Mouse (Mus musculus) midbrain, embryonic 10.5 days (tissue): ENCODE measurements at regions not wholly inside any gene's neighbourhood (a gene's known extent, or its start where the extent isn't known, plus 50 kb on each side); places are given as distances from the start of the nearest gene placed in this dataset.

Experiments used
- DNase-seq: peaks from one replicate; pipeline ENCODE4 v3.0.0-alpha.2; 2017; ENCODE audit warnings: low spot score
- H3K27ac ChIP-seq: fragments of 300-500 bp; sonication (generic); replicated peaks from 2 replicates; pipeline ENCODE4 v1.5.1; 2016; ENCODE audit warnings: mild to moderate bottlenecking
- H3K27me3 ChIP-seq: fragments of 300-500 bp; sonication (generic); 2 replicates; pipeline ENCODE4 v1.6.1; 2016; ENCODE audit warnings: low read depth, mild to moderate bottlenecking; ENCODE audit not compliant: poor library complexity, severe bottlenecking
- H3K36me3 ChIP-seq: fragments of 300-500 bp; sonication (generic); 2 replicates; pipeline ENCODE4 v1.6.1; 2016; ENCODE audit warnings: mild to moderate bottlenecking, moderate library complexity
- H3K4me1 ChIP-seq: fragments of 300-500 bp; sonication (generic); 2 replicates; pipeline ENCODE4 v1.6.1; 2016
- H3K4me3 ChIP-seq: fragments of 300-500 bp; sonication (generic); 2 replicates; pipeline ENCODE4 v1.5.1; 2016; ENCODE audit warnings: mild to moderate bottlenecking, moderate library complexity
- H3K9me3 ChIP-seq: fragments of 300-500 bp; sonication (generic); replicated peaks from 2 replicates; pipeline ENCODE4 v1.6.1; 2016; ENCODE audit warnings: mild to moderate bottlenecking
- WGBS: fragments of 180-500 bp; shearing (Covaris S2); methylation state at CpG from one replicate; pipeline ENCODE4 v1.1.7; 2016; 5-methylcytosine and 5-hydroxymethylcytosine counted together

DNA sequence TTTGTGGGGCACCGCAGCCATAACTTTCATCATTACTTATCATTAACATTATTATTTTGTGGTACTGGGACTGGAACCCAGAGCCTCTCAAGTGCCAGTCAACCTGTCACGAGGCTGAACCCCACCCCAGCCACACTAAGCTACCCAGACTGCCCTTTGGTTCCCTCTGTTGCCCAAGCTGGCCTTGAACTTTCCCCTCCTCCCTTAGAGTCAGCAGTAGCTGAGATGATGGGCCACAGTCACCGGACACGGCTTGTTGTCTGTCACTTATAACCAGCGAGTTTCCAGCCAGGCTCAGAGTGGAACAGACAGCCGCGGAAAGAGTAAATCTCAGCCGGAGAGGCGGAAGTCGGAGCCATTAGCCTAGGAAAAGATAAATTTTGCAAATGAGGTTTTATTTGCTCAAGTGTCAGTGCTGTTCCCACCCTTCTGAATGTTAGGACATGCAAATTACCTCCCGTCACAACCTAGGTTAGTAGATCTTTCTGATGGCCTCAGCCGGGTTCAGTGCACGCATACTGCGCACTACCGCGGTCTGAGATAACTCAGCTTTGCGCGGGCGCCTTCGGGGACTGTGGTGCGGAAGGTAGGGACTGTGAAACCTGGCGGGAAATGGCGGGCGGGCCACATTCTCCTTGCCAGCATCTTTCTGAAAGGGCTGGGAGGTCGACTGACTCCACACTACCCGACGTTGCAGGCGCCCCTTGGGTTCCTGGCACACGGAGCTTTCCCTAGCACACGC is 152.7 kb downstream of the Bmp7 start:
- no peaks in the 10 kb centered on the region for H3K36me3 ChIP-seq
- peaks cover 14% of the 10 kb centered on the region for H3K9me3 ChIP-seq
- H3K27ac ChIP-seq = no peak overlapping the region
- peaks cover 73% of the 10 kb centered on the region for H3K27me3 ChIP-seq
- H3K4me3 ChIP-seq = peak overlapping the region; percentile 36
- DNase-seq = peak; percentile 31
- 40% methylated on average over 30 of the region's 30 CpGs for WGBS
- peaks cover 29% of the 10 kb centered on the region for H3K4me1 ChIP-seq

DNA sequence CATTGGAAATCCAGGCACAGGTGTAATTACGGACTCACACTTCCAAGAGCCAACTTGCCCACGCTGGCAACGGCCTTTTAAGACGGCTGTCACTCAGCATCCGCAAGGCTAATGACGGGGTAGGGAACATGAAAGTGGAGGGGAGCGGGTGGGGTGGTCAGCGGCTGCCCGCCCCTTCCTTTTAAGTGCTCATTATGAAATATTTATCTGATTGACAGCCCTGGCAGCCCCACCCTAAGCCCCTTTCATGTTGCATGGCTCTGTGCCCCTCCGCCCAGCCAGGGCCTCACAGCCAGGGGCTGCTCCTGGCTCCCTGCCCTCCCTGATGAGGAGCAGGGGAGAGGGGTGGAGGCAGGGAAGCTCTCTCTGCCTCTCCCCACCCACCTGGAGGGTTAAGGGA is 150.9 kb downstream of the Bmp7 start:
- 33% methylated on average over 10 of the region's 10 CpGs for WGBS
- no peak overlapping the region for H3K27ac ChIP-seq
- peaks cover under 1% of the 10 kb centered on the region; the same call in 1 of the 2 replicates for H3K9me3 ChIP-seq
- no peak overlapping the region for H3K4me3 ChIP-seq
- DNase-seq = no peak
- H3K4me1 ChIP-seq = peaks cover 25% of the 10 kb centered on the region
- peaks cover 87% of the 10 kb centered on the region for H3K27me3 ChIP-seq
- H3K36me3 ChIP-seq = no peaks in the 10 kb centered on the region

DNA sequence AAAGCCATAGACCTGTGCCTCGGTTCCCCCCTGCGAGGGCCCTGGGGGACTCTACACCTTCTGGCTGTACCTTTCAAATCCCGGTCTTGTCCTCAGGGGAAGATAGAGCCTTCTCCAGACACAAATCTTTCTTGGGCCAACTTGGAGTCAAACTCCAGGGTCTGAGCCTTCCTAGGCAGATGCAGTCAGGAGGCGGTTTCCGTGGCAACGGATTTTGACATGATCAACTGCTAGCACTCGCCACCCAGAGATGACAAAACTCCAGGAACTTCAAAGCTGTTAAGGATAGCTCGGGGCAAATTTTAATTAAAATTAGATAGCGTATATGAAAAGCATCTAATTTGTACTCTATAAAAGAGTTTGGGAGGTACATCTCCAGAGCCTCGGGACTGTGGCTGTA is 147.6 kb downstream of the Bmp7 start:
- Histone ChIP-seq H3K4me3 (no peak overlapping the region), H3K36me3 (no peaks in the 10 kb centered on the region), H3K27ac (no peak overlapping the region), H3K9me3 (no peaks in the 10 kb centered on the region; the same call in 1 of the 2 replicates), H3K27me3 (peaks cover 87% of the 10 kb centered on the region), H3K4me1 (peaks cover 21% of the 10 kb centered on the region)
- DNase-seq = peak; percentile 47
- WGBS = 63% methylated on average over 10 of the region's 10 CpGs

DNA sequence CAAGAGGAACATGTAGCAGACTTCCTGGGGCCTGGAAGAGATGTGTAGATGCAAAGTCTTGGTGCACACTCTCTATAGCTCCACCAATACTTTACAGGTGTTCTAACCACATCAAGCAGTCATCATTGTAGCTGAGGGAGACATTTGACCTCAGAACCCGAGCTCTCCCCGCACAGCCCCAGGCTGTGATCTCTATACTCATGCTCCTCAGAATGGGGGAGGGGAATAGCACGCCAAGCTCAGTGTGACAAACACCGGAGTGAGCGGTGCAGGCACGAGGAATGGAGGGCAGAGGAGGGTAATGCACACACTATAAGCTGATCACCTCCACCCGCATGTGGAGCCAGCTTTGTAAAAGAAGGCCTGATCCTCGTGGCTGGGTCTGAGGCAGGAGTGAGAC is 146.1 kb downstream of the Bmp7 start:
- H3K27ac ChIP-seq = no peak overlapping the region
- H3K4me1 ChIP-seq = peaks cover 14% of the 10 kb centered on the region
- H3K36me3 ChIP-seq = no peaks in the 10 kb centered on the region
- peaks cover 87% of the 10 kb centered on the region for H3K27me3 ChIP-seq
- no peak overlapping the region for H3K4me3 ChIP-seq
- no peak for DNase-seq
- H3K9me3 ChIP-seq = no peaks in the 10 kb centered on the region; the same call in 1 of the 2 replicates
- WGBS = 82% methylated on average over 8 of the region's 8 CpGs

DNA sequence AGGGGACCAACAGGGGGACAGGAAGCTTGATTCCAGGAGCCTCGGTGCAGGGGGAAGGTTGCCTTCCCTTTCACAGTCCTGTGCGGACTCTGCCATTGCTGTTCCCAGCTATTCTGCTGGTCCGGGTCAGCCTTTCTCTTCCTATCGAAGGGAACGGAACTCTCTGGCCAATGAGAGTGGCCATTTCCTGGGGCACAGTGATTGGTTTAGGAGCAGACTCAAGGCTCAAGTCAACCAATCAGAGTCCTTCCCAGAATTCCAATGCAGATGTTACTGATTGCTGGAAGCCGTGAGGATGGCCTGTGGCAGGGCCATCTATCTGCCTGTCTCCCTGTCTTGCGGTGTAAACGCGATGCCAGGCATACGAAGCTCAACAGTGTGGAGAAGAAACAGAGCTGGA is 145.3 kb downstream of the Bmp7 start:
- WGBS = 88% methylated on average over 10 of the region's 10 CpGs
- H3K27ac ChIP-seq = no peak overlapping the region
- no peaks in the 10 kb centered on the region; the same call in 1 of the 2 replicates for H3K9me3 ChIP-seq
- H3K36me3 ChIP-seq = no peaks in the 10 kb centered on the region
- no peak for DNase-seq
- H3K4me3 ChIP-seq = no peak overlapping the region
- H3K27me3 ChIP-seq = peaks cover 86% of the 10 kb centered on the region
- peaks cover 16% of the 10 kb centered on the region for H3K4me1 ChIP-seq

DNA sequence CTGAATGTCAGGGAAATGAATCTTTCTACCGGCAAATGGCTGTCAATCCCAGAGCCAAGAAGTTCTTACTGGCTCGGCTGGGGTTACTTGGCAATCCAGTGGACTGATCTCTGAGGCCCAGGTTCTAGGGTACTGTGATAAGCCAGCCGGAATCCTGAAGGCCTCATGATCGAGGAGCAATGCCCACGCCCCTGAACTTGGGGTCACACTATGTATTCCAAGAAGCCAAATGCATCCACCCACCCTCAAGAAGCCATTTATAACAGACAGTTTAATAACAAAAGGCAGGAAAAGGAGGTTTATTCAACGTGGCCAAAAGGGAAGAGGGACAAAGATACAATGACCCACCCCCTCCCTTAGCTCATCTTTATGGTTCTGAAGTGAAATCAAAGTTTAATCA is 144.0 kb downstream of the Bmp7 start:
- DNase-seq = no peak
- H3K27me3 ChIP-seq = peaks cover 85% of the 10 kb centered on the region
- no peaks in the 10 kb centered on the region; the same call in 1 of the 2 replicates for H3K9me3 ChIP-seq
- 80% methylated on average over 6 of the region's 6 CpGs for WGBS
- H3K4me3 ChIP-seq = no peak overlapping the region
- no peak overlapping the region for H3K27ac ChIP-seq
- H3K4me1 ChIP-seq = peaks cover 25% of the 10 kb centered on the region
- no peaks in the 10 kb centered on the region for H3K36me3 ChIP-seq

DNA sequence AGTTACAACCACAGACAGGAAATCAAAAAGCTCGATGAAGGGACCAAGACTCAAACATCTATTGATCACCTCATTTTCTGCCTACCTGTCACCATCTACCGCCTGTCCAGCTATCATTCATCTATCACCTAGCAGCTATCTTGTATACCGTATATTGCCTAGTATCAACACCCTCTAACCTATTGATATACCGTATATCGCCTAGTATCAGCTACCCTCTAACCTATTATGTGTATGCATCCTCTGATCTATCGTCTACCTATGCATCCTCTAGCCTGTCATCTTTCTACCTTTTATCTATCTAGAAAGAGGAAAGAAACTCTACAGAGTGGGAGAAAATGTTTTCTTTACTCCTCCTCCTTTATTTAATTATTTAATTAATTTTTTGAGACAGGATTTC is 143.2 kb downstream of the Bmp7 start:
- WGBS = 29% methylated on average over 6 of the region's 6 CpGs
- Histone ChIP-seq H3K4me1 (peaks cover 29% of the 10 kb centered on the region), H3K4me3 (no peak overlapping the region), H3K36me3 (no peaks in the 10 kb centered on the region), H3K27me3 (peaks cover 85% of the 10 kb centered on the region), H3K9me3 (no peaks in the 10 kb centered on the region; the same call in 1 of the 2 replicates), H3K27ac (no peak overlapping the region)
- no peak for DNase-seq

DNA sequence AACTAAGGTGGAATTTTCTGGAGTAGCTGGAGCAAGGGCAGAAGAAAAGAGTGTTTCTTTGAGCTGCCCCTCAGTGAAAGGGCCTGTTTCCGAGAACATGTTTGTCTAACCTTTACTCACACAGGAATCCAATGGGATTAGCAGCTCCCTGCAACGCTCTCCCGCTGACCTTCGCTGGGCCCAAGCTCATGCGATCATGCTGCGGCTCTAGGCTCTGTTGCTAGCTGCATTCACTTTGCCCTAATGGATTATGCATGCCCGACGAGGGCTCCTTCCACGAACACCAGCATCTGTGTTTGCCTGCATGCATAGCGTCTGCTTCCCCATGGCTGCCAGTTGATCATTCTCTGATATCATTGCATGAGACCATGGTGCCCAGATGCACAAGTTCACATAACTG is 140.2 kb downstream of the Bmp7 start:
- H3K27ac ChIP-seq = no peak overlapping the region
- peaks cover 73% of the 10 kb centered on the region for H3K27me3 ChIP-seq
- 16% methylated on average over 10 of the region's 10 CpGs for WGBS
- peaks cover 11% of the 10 kb centered on the region; the same call in 1 of the 2 replicates for H3K9me3 ChIP-seq
- H3K4me1 ChIP-seq = peaks cover 24% of the 10 kb centered on the region
- peak; percentile 64 for DNase-seq
- H3K4me3 ChIP-seq = no peak overlapping the region
- no peaks in the 10 kb centered on the region for H3K36me3 ChIP-seq

DNA sequence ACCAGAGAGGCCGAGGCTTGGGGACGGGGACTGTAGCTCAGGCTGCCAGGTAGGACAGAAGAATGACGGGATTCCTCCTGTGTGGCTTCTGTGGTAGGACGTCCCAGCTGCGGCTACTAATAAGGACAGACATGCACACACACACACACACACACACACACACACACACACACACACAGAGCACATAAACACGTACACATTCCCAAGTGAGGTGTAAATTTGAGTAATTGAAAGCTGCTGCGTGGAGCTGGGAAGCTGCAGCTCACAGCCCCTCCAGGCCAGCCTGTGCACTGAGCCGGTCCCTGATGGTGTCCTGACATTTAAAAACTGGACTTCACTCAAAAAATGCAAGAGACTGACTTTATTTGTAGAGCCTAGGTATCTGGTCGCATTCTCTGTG is 139.3 kb downstream of the Bmp7 start:
- Histone ChIP-seq H3K27ac (peak overlapping the region; percentile 9; the same call in 1 of the 2 replicates), H3K36me3 (no peaks in the 10 kb centered on the region), H3K4me1 (peaks cover 24% of the 10 kb centered on the region), H3K4me3 (no peak overlapping the region), H3K27me3 (peaks cover 64% of the 10 kb centered on the region), H3K9me3 (peaks cover 11% of the 10 kb centered on the region; the same call in 1 of the 2 replicates)
- no peak for DNase-seq
- 64% methylated on average over 9 of the region's 9 CpGs for WGBS

DNA sequence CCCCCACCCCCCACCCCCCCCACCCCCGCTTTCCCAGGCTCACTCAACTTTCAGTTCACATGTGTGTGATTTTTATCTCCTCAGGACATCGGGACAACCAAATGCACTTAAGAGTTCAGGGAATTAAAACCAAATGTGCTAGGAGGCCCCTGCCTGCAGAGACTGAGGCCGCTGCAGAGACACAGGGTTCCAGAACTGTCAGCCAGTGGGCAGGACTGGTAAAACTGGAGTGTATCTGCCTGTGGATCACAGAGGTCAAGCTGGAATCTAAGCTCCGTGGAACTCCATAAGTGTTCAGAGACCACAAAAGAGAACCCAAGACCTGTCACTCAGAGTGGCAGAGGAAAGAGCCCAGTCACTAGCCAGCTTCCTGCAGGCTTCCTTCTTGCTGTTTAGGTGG is 138.3 kb downstream of the Bmp7 start:
- Histone ChIP-seq H3K9me3 (peaks cover 11% of the 10 kb centered on the region; the same call in 1 of the 2 replicates), H3K36me3 (no peaks in the 10 kb centered on the region), H3K27me3 (peaks cover 57% of the 10 kb centered on the region), H3K27ac (no peak overlapping the region), H3K4me1 (peaks cover 24% of the 10 kb centered on the region), H3K4me3 (no peak overlapping the region)
- 43% methylated on average over 3 of the region's 4 CpGs for WGBS
- no peak for DNase-seq

DNA sequence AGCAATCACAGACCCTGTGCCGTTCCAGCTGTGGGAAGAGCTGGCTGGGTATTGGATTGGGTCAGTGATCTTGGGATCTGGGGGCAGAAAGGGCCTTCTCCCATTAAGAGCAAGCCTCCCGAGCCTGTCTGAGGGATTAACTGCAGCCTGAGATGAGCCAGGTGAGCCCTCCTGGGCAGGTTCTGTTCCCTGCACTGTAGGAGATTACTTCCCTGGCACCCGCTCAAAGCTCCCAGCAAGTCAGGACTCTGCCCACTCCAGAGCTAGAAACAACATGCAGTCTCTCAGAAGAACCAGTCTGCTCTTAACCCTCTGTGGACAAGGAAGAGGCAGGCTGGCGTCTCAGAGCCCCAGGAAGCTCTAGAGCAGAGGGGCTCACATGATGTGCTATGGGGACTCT is 132.7 kb downstream of the Bmp7 start:
- no peak overlapping the region for H3K27ac ChIP-seq
- peaks cover 17% of the 10 kb centered on the region for H3K27me3 ChIP-seq
- peaks cover 15% of the 10 kb centered on the region; the same call in 1 of the 2 replicates for H3K9me3 ChIP-seq
- no peak overlapping the region for H3K4me3 ChIP-seq
- 67% methylated on average over 4 of the region's 4 CpGs for WGBS
- no peaks in the 10 kb centered on the region for H3K36me3 ChIP-seq
- H3K4me1 ChIP-seq = peaks cover 5% of the 10 kb centered on the region
- DNase-seq = no peak

DNA sequence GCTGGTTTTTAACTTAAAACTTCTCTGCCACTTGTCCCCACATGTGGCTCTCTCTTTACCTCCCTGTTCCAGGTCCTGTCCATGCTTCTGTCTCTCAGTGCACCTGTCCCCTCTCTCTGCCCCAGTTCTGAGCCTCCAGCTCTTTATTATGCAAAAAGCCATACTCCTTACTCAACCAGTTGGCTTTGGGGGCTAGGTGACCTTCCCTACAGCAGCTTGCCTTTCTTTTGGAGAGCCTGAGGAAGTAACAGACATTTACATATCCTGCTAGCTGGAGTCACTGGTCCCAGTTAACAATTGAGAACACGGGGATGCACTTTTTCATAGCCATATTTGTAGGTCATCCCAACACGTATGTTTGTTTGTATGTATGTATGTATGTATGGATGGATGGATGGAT is 130.8 kb downstream of the Bmp7 start:
- WGBS = 85% methylated on average over 2 of the region's 2 CpGs
- H3K4me1 ChIP-seq = peaks cover 9% of the 10 kb centered on the region
- no peak overlapping the region for H3K4me3 ChIP-seq
- H3K27ac ChIP-seq = no peak overlapping the region
- peaks cover 4% of the 10 kb centered on the region; the same call in 1 of the 2 replicates for H3K9me3 ChIP-seq
- DNase-seq = no peak
- H3K36me3 ChIP-seq = no peaks in the 10 kb centered on the region
- peaks cover 9% of the 10 kb centered on the region for H3K27me3 ChIP-seq

DNA sequence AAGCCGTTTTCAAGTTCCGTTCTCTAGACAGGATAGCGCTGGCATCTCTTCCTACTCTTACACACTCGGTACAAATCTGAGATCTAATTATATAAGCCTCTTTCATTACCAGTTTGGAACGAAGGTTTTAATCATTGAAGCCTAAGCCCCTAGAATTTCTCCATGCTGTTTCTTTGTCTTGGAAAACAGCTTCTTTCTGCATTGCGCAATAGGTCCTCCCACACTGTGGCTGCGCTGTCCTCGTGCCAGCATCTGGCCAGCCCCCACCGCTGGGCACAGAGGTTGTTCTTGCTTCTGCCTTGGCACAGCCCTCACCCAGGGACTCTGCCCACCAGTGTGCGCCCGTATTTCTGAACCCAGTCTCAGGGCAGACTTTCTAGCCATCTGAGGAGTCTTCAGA is 126.8 kb downstream of the Bmp7 start:
- 80% methylated on average over 11 of the region's 11 CpGs for WGBS
- DNase-seq = no peak
- H3K4me1 ChIP-seq = peaks cover 9% of the 10 kb centered on the region
- H3K27ac ChIP-seq = no peak overlapping the region
- peaks cover 13% of the 10 kb centered on the region for H3K9me3 ChIP-seq
- peaks cover 9% of the 10 kb centered on the region for H3K27me3 ChIP-seq
- no peak overlapping the region for H3K4me3 ChIP-seq
- H3K36me3 ChIP-seq = no peaks in the 10 kb centered on the region
